Mouse (Mus musculus) midbrain, embryonic 14.5 days (tissue): ENCODE measurements around the gene Acy3. TPM values are rescaled to one million over a fixed set of nuclear protein-coding genes. Genes with fewer than 3 reads are reported as not detected.
A peak's percentile ranks its signal among the peaks of the same experiment; 100 is the strongest.

Experiments
- ATAC-seq: fragments of 200-750 bp; cut with Nextera tagmentation; 2 replicates; pipeline ENCODE4 v1.8.0; 2017; ENCODE audit warnings: moderate number of reproducible peaks, moderate library complexity; ENCODE audit not compliant: low FRiP score, low TSS enrichment
- DNase-seq: peaks from one replicate; pipeline ENCODE4 v3.0.0-alpha.2; 2015
- H3K27ac ChIP-seq: fragments of 300-500 bp; sonication (generic); replicated peaks from 2 replicates; pipeline ENCODE4 v1.5.1; 2014; ENCODE audit warnings: mild to moderate bottlenecking, low read depth, low read length, moderate library complexity
- H3K27me3 ChIP-seq: fragments of 300-500 bp; sonication (generic); 2 replicates; pipeline ENCODE4 v1.6.1; 2014; ENCODE audit warnings: low read length, control low read depth, mixed read lengths; ENCODE audit not compliant: control insufficient read depth, insufficient read depth
- H3K36me3 ChIP-seq: fragments of 300-500 bp; sonication (generic); 2 replicates; pipeline ENCODE4 v1.6.1; 2014; ENCODE audit warnings: low read length, control low read depth; ENCODE audit not compliant: control insufficient read depth, insufficient read depth
- H3K4me1 ChIP-seq: fragments of 300-500 bp; sonication (generic); 2 replicates; pipeline ENCODE4 v1.6.1; 2014; ENCODE audit warnings: mild to moderate bottlenecking, antibody characterized with exemption, low read length, control low read depth; ENCODE audit not compliant: control insufficient read depth, insufficient read depth
- H3K4me2 ChIP-seq: fragments of 300-500 bp; sonication (generic); 2 replicates; pipeline ENCODE4 v1.6.1; 2014; ENCODE audit warnings: mild to moderate bottlenecking, low read length, moderate library complexity
- H3K4me3 ChIP-seq: fragments of 300-500 bp; sonication (generic); replicated peaks from 2 replicates; pipeline ENCODE4 v1.5.1; 2014; ENCODE audit warnings: low read depth, low read length
- H3K9ac ChIP-seq: fragments of 300-500 bp; sonication (generic); replicated peaks from 2 replicates; pipeline ENCODE4 v1.6.1; 2014; ENCODE audit warnings: mild to moderate bottlenecking, low read length, moderate library complexity
- H3K9me3 ChIP-seq: fragments of 300-500 bp; sonication (generic); 2 replicates; pipeline ENCODE4 v1.6.1; 2016; ENCODE audit warnings: low read length, control low read depth, mixed read lengths; ENCODE audit not compliant: control insufficient read depth
- WGBS: fragments of 180-500 bp; shearing (Covaris S2); extraction: QIAGEN DNeasy Blood & Tissue Kit; methylation state at CpG from one replicate; pipeline ENCODE4 v1.1.7; 2014; 5-methylcytosine and 5-hydroxymethylcytosine counted together
- polyA plus RNA-seq: library from polyadenylated mRNA; unstranded; fragments of >200 nt; fragmentation: Nextera tagmentation; extraction: Ambion mirVana; gene quantifications from 2 replicates; pipeline ENCODE4 v1.2.1, GENCODE M21; 2014

Acy3 gene
- polyA plus RNA-seq, 1 experiment from 2014 or later = 2.2 TPM

GRCm38 (mm10) chr19:4003112-4003511 is 16.7 kb downstream of the Acy3 start, which contains the start of gene Doc2g:
TSS of gene Doc2g (plus strand) at chr19:4003313.
- no peak within 1 kb of the TSS for H3K4me3 ChIP-seq
- no peaks in the 10 kb centered on the region for H3K27me3 ChIP-seq
- H3K27ac ChIP-seq = no peak within 1 kb of the TSS
- WGBS = 86% methylated on average over 1 of the region's 1 CpGs
- no peak within 1 kb of the TSS for H3K9ac ChIP-seq
- DNase-seq = no peak
- H3K36me3 ChIP-seq = peaks cover 31% of the 10 kb centered on the region
- H3K4me2 ChIP-seq = no peak within 1 kb of the TSS
- H3K4me1 ChIP-seq = peaks cover 16% of the 10 kb centered on the region
- no peaks in the 10 kb centered on the region for H3K9me3 ChIP-seq
- ATAC-seq = no peak

- ATAC-seq = no peak
- Histone ChIP-seq H3K4me1 (peaks cover 16% of the 10 kb centered on the region), H3K4me2 (no peak overlapping the region), H3K27ac (no peak overlapping the region), H3K4me3 (no peak overlapping the region), H3K36me3 (peaks cover 36% of the 10 kb centered on the region), H3K9me3 (no peaks in the 10 kb centered on the region), H3K27me3 (no peaks in the 10 kb centered on the region), H3K9ac (no peak overlapping the region)
- no peak for DNase-seq
- 82% methylated on average over 12 of the region's 12 CpGs for WGBS
Measured at GRCm38 (mm10) chr19:4003641-4004040, 17.3 kb downstream of the Acy3 start.

- no peak overlapping the region for H3K9ac ChIP-seq
- WGBS = 87% methylated on average over 15 of the region's 15 CpGs
- H3K27ac ChIP-seq = no peak overlapping the region
- DNase-seq (no peak), ATAC-seq (no peak)
- H3K4me3 ChIP-seq = no peak overlapping the region
- H3K36me3 ChIP-seq = peaks cover 43% of the 10 kb centered on the region
- H3K4me1 ChIP-seq = peaks cover 16% of the 10 kb centered on the region
- no peak overlapping the region for H3K4me2 ChIP-seq
- no peaks in the 10 kb centered on the region for H3K27me3 ChIP-seq
- no peaks in the 10 kb centered on the region for H3K9me3 ChIP-seq
Measured at GRCm38 (mm10) chr19:4004331-4004730, 18.0 kb downstream of the Acy3 start.

GRCm38 (mm10) chr19:4005091-4005490 is 18.7 kb downstream of the Acy3 start:
- H3K4me3 ChIP-seq = no peak overlapping the region
- H3K36me3 ChIP-seq = peaks cover 50% of the 10 kb centered on the region
- H3K27me3 ChIP-seq = no peaks in the 10 kb centered on the region
- no peak overlapping the region for H3K4me2 ChIP-seq
- ATAC-seq = no peak
- peaks cover 13% of the 10 kb centered on the region for H3K4me1 ChIP-seq
- no peak overlapping the region for H3K27ac ChIP-seq
- H3K9me3 ChIP-seq = no peaks in the 10 kb centered on the region
- 90% methylated on average over 9 of the region's 9 CpGs for WGBS
- H3K9ac ChIP-seq = no peak overlapping the region
- DNase-seq = no peak

GRCm38 (mm10) chr19:4005971-4006370 is 19.6 kb downstream of the Acy3 start:
- peaks cover 57% of the 10 kb centered on the region for H3K36me3 ChIP-seq
- peaks cover 10% of the 10 kb centered on the region for H3K4me1 ChIP-seq
- no peaks in the 10 kb centered on the region for H3K9me3 ChIP-seq
- H3K4me3 ChIP-seq = no peak overlapping the region
- whole genome bisulfite sequencing = 95% methylated on average over 8 of the region's 8 CpGs
- ATAC-seq (no peak), DNase-seq (no peak)
- H3K9ac ChIP-seq = no peak overlapping the region
- H3K27ac ChIP-seq = no peak overlapping the region
- no peaks in the 10 kb centered on the region for H3K27me3 ChIP-seq
- no peak overlapping the region for H3K4me2 ChIP-seq

- no peaks in the 10 kb centered on the region for H3K27me3 ChIP-seq
- no peak overlapping the region for H3K9ac ChIP-seq
- peak overlapping the region; percentile 75; the same call in 1 of the 2 replicates for H3K4me2 ChIP-seq
- peaks cover 9% of the 10 kb centered on the region for H3K4me1 ChIP-seq
- 93% methylated on average over 5 of the region's 5 CpGs for WGBS
- no peak for ATAC-seq
- H3K36me3 ChIP-seq = peaks cover 49% of the 10 kb centered on the region
- H3K4me3 ChIP-seq = no peak overlapping the region
- no peak overlapping the region for H3K27ac ChIP-seq
- DNase-seq = no peak
- H3K9me3 ChIP-seq = no peaks in the 10 kb centered on the region
Measured at GRCm38 (mm10) chr19:4011086-4011485, 24.7 kb downstream of the Acy3 start.

- H3K36me3 ChIP-seq = peaks cover 34% of the 10 kb centered on the region
- H3K4me3 ChIP-seq = peak within 1 kb of the TSS; percentile 82
- peak; percentile 99 for ATAC-seq
- peak; percentile 99 for DNase-seq
- H3K4me1 ChIP-seq = peaks cover 9% of the 10 kb centered on the region
- peak within 1 kb of the TSS; percentile 73 for H3K27ac ChIP-seq
- peak within 1 kb of the TSS; percentile 75 for H3K4me2 ChIP-seq
- no peaks in the 10 kb centered on the region for H3K27me3 ChIP-seq
- peak within 1 kb of the TSS; percentile 74 for H3K9ac ChIP-seq
- H3K9me3 ChIP-seq = no peaks in the 10 kb centered on the region
- under 1% methylated on average over 45 of the region's 45 CpGs for WGBS
Measured at GRCm38 (mm10) chr19:4012432-4013022, 26.2 kb downstream of the Acy3 start, which contains the start of gene Ndufv1. TSS of gene Ndufv1 (minus strand) at chr19:4012806.

- ATAC-seq = peak; percentile 34; the same call in 1 of the 2 replicates
Measured at GRCm38 (mm10) chr19:4013066-4013465, 26.7 kb downstream of the Acy3 start.

GRCm38 (mm10) chr19:4014802-4015201 is 28.4 kb downstream of the Acy3 start:
- no peak overlapping the region for H3K4me2 ChIP-seq
- H3K9me3 ChIP-seq = no peaks in the 10 kb centered on the region
- DNase-seq = no peak
- H3K4me3 ChIP-seq = no peak overlapping the region
- H3K4me1 ChIP-seq = peaks cover 9% of the 10 kb centered on the region
- no peak overlapping the region for H3K27ac ChIP-seq
- peaks cover 12% of the 10 kb centered on the region for H3K36me3 ChIP-seq
- H3K9ac ChIP-seq = no peak overlapping the region
- no peaks in the 10 kb centered on the region for H3K27me3 ChIP-seq
- no peak for ATAC-seq

More at GRCm38 (mm10) chr19:4013066-4013465, 26.7 kb downstream of the Acy3 start:
- peak overlapping the region; percentile 82 for H3K4me3 ChIP-seq
- H3K4me1 ChIP-seq = peaks cover 9% of the 10 kb centered on the region
- H3K9me3 ChIP-seq = no peaks in the 10 kb centered on the region
- H3K9ac ChIP-seq = no peak overlapping the region
- WGBS = 26% methylated on average over 9 of the region's 9 CpGs
- H3K27me3 ChIP-seq = no peaks in the 10 kb centered on the region
- H3K27ac ChIP-seq = no peak overlapping the region
- H3K4me2 ChIP-seq = peak overlapping the region; percentile 43
- H3K36me3 ChIP-seq = peaks cover 29% of the 10 kb centered on the region
- DNase-seq = no peak
